Mouse (Mus musculus) midbrain, postnatal 0 days (tissue): ENCODE data around the gene Fbxo33. TPM values are rescaled to one million over a fixed set of nuclear protein-coding genes. Genes with fewer than 3 reads are reported as not detected.

Source experiments
- ATAC-seq: fragments of 200-750 bp; cut with Nextera tagmentation; 2 replicates; pipeline ENCODE4 v1.8.0; 2017; ENCODE audit warnings: moderate number of reproducible peaks, mild to moderate bottlenecking, moderate TSS enrichment, moderate library complexity; ENCODE audit not compliant: low FRiP score
- DNase-seq: peaks from one replicate; pipeline ENCODE4 v3.0.0-alpha.2; 2015; ENCODE audit warnings: low spot score
- H3K27ac ChIP-seq: fragments of 300-500 bp; sonication (generic); 2 replicates; pipeline ENCODE4 v1.5.1; 2014; ENCODE audit warnings: low read depth, mild to moderate bottlenecking, low read length, mixed read lengths
- H3K27me3 ChIP-seq: fragments of 300-500 bp; sonication (generic); 2 replicates; pipeline ENCODE4 v1.6.1; 2014; ENCODE audit warnings: low read length, control low read depth, mixed read lengths; ENCODE audit not compliant: insufficient read depth
- H3K36me3 ChIP-seq: fragments of 300-500 bp; sonication (generic); 2 replicates; pipeline ENCODE4 v1.6.1; 2014; ENCODE audit warnings: low read length, control low read depth, mixed read lengths; ENCODE audit not compliant: insufficient read depth
- H3K4me1 ChIP-seq: fragments of 300-500 bp; sonication (generic); 2 replicates; pipeline ENCODE4 v1.6.1; 2014; ENCODE audit warnings: mild to moderate bottlenecking, control low read depth, antibody characterized with exemption, low read length, mixed read lengths; ENCODE audit not compliant: insufficient read depth
- H3K4me2 ChIP-seq: fragments of 300-500 bp; sonication (generic); 2 replicates; pipeline ENCODE4 v1.6.1; 2014; ENCODE audit warnings: low read depth, mild to moderate bottlenecking, low read length, mixed read lengths; ENCODE audit not compliant: poor library complexity, severe bottlenecking
- H3K4me3 ChIP-seq: fragments of 300-500 bp; sonication (generic); 2 replicates; pipeline ENCODE4 v1.5.1; 2014; ENCODE audit warnings: low read depth, mild to moderate bottlenecking, low read length, moderate library complexity
- H3K9ac ChIP-seq: fragments of 300-500 bp; sonication (generic); replicated peaks from 2 replicates; pipeline ENCODE4 v1.6.1; 2014; ENCODE audit warnings: mild to moderate bottlenecking, low read length, moderate library complexity, mixed read lengths; ENCODE audit not compliant: poor library complexity, severe bottlenecking
- H3K9me3 ChIP-seq: fragments of 300-500 bp; sonication (generic); 2 replicates; pipeline ENCODE4 v1.6.1; 2016; ENCODE audit warnings: low read length, control low read depth
- CTCF ChIP-seq: IDR thresholded peaks from 2 replicates; pipeline ENCODE4 v1.5.1; 2016; ENCODE audit warnings: antibody characterized with exemption, mild to moderate bottlenecking
- WGBS: fragments of 180-500 bp; shearing (Covaris S2); extraction: QIAGEN DNeasy Blood & Tissue Kit; methylation state at CpG from one replicate; pipeline ENCODE4 v1.1.7; 2014; 5-methylcytosine and 5-hydroxymethylcytosine counted together
- polyA plus RNA-seq: library from polyadenylated mRNA; unstranded; fragments of >200 nt; fragmentation: Nextera tagmentation; extraction: Ambion mirVana; gene quantifications from 2 replicates; pipeline ENCODE4 v1.2.1, GENCODE M21; 2015
- total RNA-seq: library from RNA; depleted of rRNA; stranded (reverse); fragments of >200 nt; gene quantifications from 2 replicates; pipeline ENCODE4 v1.2.3, GENCODE M21; 2014

The Fbxo33 gene
- total and polyA plus RNA-seq, 2 experiments from 2014 or later: 9.6 to 13.9 TPM

- Histone ChIP-seq H3K36me3 (no peaks in the 10 kb centered on the region), H3K4me3 (no peak overlapping the region), H3K27ac (no peak overlapping the region), H3K9ac (no peak overlapping the region), H3K4me2 (no peak overlapping the region), H3K4me1 (no peaks in the 10 kb centered on the region), H3K9me3 (no peaks in the 10 kb centered on the region), H3K27me3 (no peaks in the 10 kb centered on the region)
- DNase-seq: no peak
- no peak for ATAC-seq
- TF ChIP-seq CTCF: no peak
- WGBS: 76% methylated on average over 5 of the region's 5 CpGs
These were observed 8.9 kb upstream of the Fbxo33 start for GRCm38 (mm10) chr12:59228401-59228800.

- Histone ChIP-seq H3K4me1 (peaks cover 24% of the 10 kb centered on the region), H3K27me3 (no peaks in the 10 kb centered on the region), H3K4me3 (peak overlapping the region; percentile 97), H3K36me3 (no peaks in the 10 kb centered on the region), H3K4me2 (peak overlapping the region; percentile 76), H3K9ac (peak overlapping the region; percentile 83), H3K27ac (peak overlapping the region; percentile 94), H3K9me3 (no peaks in the 10 kb centered on the region)
- TF ChIP-seq CTCF: no peak
- WGBS: under 1% methylated on average over 57 of the region's 69 CpGs
- no peak; the same call in 1 of the 2 replicates for ATAC-seq
- peak; percentile 38 for DNase-seq
These were observed 744 bp downstream of the Fbxo33 start for GRCm38 (mm10) chr12:59218640-59219321.

- TF ChIP-seq CTCF: no peak
- no peak overlapping the region for H3K27ac ChIP-seq
- peaks cover 24% of the 10 kb centered on the region for H3K4me1 ChIP-seq
- 83% methylated on average over 3 of the region's 3 CpGs for WGBS
- peak overlapping the region; percentile 76 for H3K4me2 ChIP-seq
- no peaks in the 10 kb centered on the region for H3K36me3 ChIP-seq
- H3K9ac ChIP-seq: no peak overlapping the region
- H3K9me3 ChIP-seq: no peaks in the 10 kb centered on the region
- H3K27me3 ChIP-seq: no peaks in the 10 kb centered on the region
- DNase-seq (no peak), ATAC-seq (no peak)
- peak overlapping the region; percentile 97 for H3K4me3 ChIP-seq
These were observed 2.2 kb downstream of the Fbxo33 start for GRCm38 (mm10) chr12:59217331-59217730.

GRCm38 (mm10) chr12:59216676-59217266 is 2.8 kb downstream of the Fbxo33 start:
- WGBS: 80% methylated on average over 6 of the region's 6 CpGs
- no peak overlapping the region for H3K9ac ChIP-seq
- H3K36me3 ChIP-seq: no peaks in the 10 kb centered on the region
- H3K4me1 ChIP-seq: peaks cover 24% of the 10 kb centered on the region
- ATAC-seq (no peak), DNase-seq (no peak)
- no peak overlapping the region; the same call in 1 of the 2 replicates for H3K4me3 ChIP-seq
- H3K27me3 ChIP-seq: no peaks in the 10 kb centered on the region
- H3K27ac ChIP-seq: no peak overlapping the region
- H3K4me2 ChIP-seq: peak overlapping the region; percentile 76; the same call in 1 of the 2 replicates
- H3K9me3 ChIP-seq: no peaks in the 10 kb centered on the region
- TF ChIP-seq CTCF: no peak

GRCm38 (mm10) chr12:59216176-59216575 is 3.3 kb downstream of the Fbxo33 start:
- peaks cover 24% of the 10 kb centered on the region for H3K4me1 ChIP-seq
- H3K27ac ChIP-seq: no peak overlapping the region
- 94% methylated on average over 4 of the region's 4 CpGs for WGBS
- no peaks in the 10 kb centered on the region for H3K27me3 ChIP-seq
- peak overlapping the region; percentile 20; the same call in 1 of the 2 replicates for H3K4me2 ChIP-seq
- no peak for DNase-seq
- no peak for TF ChIP-seq CTCF
- H3K9ac ChIP-seq: no peak overlapping the region
- H3K36me3 ChIP-seq: no peaks in the 10 kb centered on the region
- ATAC-seq: no peak
- no peaks in the 10 kb centered on the region for H3K9me3 ChIP-seq
- no peak overlapping the region for H3K4me3 ChIP-seq

- TF ChIP-seq CTCF: no peak
- Histone ChIP-seq H3K4me2 (no peak overlapping the region), H3K4me3 (no peak overlapping the region), H3K27me3 (no peaks in the 10 kb centered on the region), H3K9me3 (no peaks in the 10 kb centered on the region), H3K4me1 (no peaks in the 10 kb centered on the region), H3K9ac (no peak overlapping the region), H3K36me3 (peaks cover 14% of the 10 kb centered on the region), H3K27ac (no peak overlapping the region)
- 96% methylated on average over 1 of the region's 1 CpGs for WGBS
- no peak for ATAC-seq
- DNase-seq: no peak
These were observed 11.7 kb downstream of the Fbxo33 start for GRCm38 (mm10) chr12:59207814-59208213.
